Comparison of ENCODE assay signal across 18 mouse cellular contexts in genomic region chr10:63947266-63947665, GRCm38 (mm10). TPM values are rescaled to one million over a fixed set of nuclear protein-coding genes. Genes with fewer than 3 reads are reported as not detected.
A peak's percentile ranks its signal among the peaks of the same experiment; 100 is the strongest.
DNase-seq lines count a peak whose midpoint lies in the region.
"Had no signal": no experiment of that assay in that cellular context is flagged by ENCODE, and none has a peak within 500 bp of the region (broad histone marks: within the 10 kb centered on the region; RNA-seq: fewer than 3 reads in every experiment).

No protein-coding gene starts in this region.

- DNase-seq in frontal cortex, adult 2 months (ENCODE audit: extremely low spot score in 1 of 2, low spot score in 1 of 2) = peak; percentile 14 to 61
- DNase-seq in frontal cortex, postnatal 10 days (ENCODE audit: low spot score in 2 of 2) = no peak
- DNase-seq in right cerebral cortex, adult 2 months (ENCODE audit: low spot score in 2 of 2) = peak; percentile 32 to 45
- no peak for DNase-seq in right cerebral cortex, postnatal 10 days (ENCODE audit: low spot score in 2 of 2)
- DNase-seq in cerebellum, postnatal 36 days = peak; percentile 42 to 45
- DNase-seq in telencephalon, adult 2 months (ENCODE audit: low read depth, low spot score) = peak; percentile 77
- no peak for DNase-seq in testis, postnatal 14 days (ENCODE audit: low spot score)
- DNase-seq in lung, postnatal 36 days = no peak
- DNase-seq: adrenal gland, adult 8-10 months; heart, postnatal 36 days; kidney, adult 9 months; kidney, postnatal 36 days; liver; liver, postnatal 0 days; lung, postnatal 14 days; thymus, adult 18-20 months had no signal

RNA-seq across cellular contexts. Expression of gene Gm10118, which starts 20.0 kb away (rescaled TPM):
- 2.9 and 3.1 TPM in 2 replicates for polyA plus RNA-seq in frontal cortex, adult 2 months (2012; rRNA removed)
- polyA plus RNA-seq: forebrain, embryonic 11.5 days; gonadal fat pad, adult 2 months; liver, postnatal 0 days had no signal

Comparison
In these comparisons a context has a peak if more than half of its experiments do, and no peak if none do; other contexts are left out.
1. DNase-seq: peak in frontal cortex, adult 2 months (2 of 2), right cerebral cortex, adult 2 months (2 of 2), cerebellum, postnatal 36 days (2 of 2) and telencephalon, adult 2 months (single experiment); none in frontal cortex, postnatal 10 days (0 of 2), right cerebral cortex, postnatal 10 days (0 of 2), testis, postnatal 14 days (single experiment) and lung, postnatal 36 days (single experiment).